Mouse (Mus musculus) layer of hippocampus, postnatal 14 days (tissue): ENCODE data around the gene Pik3cd. TPM values are rescaled to one million over a fixed set of nuclear protein-coding genes. Genes with fewer than 3 reads are reported as not detected.
"Not testable (repeated sequence)": the region's sequence is repeated elsewhere in the genome, so short reads cannot be mapped to it uniquely, and the experiment has no call there.

Source experiments
- DNase-seq, 2 experiments: peaks; one replicate each; pipeline ENCODE4 v3.0.0; 2021 to 2022; ENCODE audit warnings: low spot score in 2 of 2, mixed read lengths in 1 of 2
- long read RNA-seq, 2 experiments: library from polyadenylated mRNA; stranded (forward); transcript quantifications; one replicate each; pipeline ENCODE4 v2.0.0; 2021
- total RNA-seq, 2 experiments: library from RNA; stranded (reverse); gene quantifications; 2 replicates each; pipeline ENCODE4 v1.2.3; 2021

Pik3cd gene
- 10 to 100 TPM; 25.2 to 27.7 TPM for total RNA-seq
- long read RNA-seq, experiment 1, partial matches to known transcripts: 5 of 12 reads
- long read RNA-seq, experiment 1, other reads (novel, unspliced or antisense): 7 of 12 reads
- long read RNA-seq, experiment 2, partial matches to known transcripts: 3 of 8 reads
- long read RNA-seq, experiment 2, other reads (novel, unspliced or antisense): 5 of 8 reads

- no peak for DNase-seq
These were observed at the start of gene Pik3cd for GRCm38 (mm10) chr4:149702210-149702979. Gene Pik3cd (minus strand): TSS chr4:149702571.

DNA sequence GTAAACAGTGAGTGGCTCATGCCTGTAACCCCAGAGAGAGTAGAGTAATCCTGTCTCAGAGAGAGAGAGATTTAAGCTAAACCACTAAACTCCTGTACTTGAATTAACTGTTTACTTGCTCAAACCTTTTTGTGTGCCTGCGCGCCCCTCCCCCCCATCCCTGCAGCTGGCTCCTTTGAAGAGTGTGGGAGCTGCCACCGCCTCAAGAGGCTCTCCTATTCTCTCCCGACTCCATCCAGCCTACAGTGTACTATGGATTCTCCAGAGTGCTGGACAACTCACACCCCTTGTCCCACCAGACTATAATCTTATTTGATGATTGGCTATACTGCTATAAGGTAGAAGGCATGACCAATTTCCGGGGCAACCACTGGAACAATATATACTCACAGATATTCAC is 48.3 kb upstream of the Pik3cd start:
- DNase-seq: no peak

DNA sequence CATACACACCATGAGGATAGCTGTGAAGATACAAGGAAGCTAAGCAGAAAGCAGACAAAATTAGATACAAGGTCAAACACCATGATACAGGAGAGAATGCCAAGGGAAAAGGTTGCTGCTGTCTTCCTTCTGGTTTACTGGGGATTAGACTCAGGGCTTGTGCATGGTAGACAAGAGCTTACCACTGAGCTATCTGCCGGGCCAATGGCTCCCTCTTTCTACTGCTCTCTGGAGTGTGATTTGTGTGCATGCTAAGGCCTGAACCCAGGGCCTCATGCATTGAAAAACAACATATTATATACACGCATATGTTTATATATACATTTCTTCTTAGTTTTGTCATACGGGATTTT is 47.3 kb upstream of the Pik3cd start:
- not testable (repeated sequence) for DNase-seq

DNA sequence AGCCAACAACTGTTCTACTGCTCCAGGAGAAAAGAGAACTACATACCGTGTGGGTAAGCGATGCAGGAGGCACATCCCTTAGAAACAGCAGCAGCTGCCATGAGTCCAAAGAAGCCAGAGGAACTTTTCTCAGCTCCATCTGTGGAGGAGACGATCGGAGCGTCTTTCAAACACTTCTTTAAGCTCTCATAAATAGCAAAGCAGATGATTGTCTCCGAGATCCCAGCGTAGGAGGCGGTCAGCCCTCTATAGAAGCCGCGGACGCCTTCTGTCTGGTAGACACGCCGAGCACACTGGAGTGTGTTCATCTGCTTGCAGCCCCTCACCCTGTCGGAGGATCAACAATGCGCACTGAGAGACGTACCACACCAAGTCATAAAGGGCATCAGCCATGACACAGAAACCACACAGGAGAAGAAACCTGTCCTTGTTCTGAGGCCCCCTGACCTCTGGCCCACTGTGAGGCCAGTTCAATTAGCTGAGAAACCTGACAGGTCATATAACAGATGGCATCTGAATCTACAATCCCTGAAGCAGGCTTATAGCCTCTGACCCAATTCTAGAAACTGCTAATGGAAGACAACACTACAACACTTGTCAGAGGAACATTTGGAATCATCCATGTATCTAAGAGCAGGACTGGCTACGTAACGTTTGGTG is 46.8 kb upstream of the Pik3cd start:
- DNase-seq: no peak

GRCm38 (mm10) chr4:149744119-149744518 is 41.7 kb upstream of the Pik3cd start:
- no peak for DNase-seq

GRCm38 (mm10) chr4:149742011-149742530 is 39.7 kb upstream of the Pik3cd start:
- no peak for DNase-seq

- no peak for DNase-seq
These were observed 37.9 kb upstream of the Pik3cd start for GRCm38 (mm10) chr4:149740301-149740700.

GRCm38 (mm10) chr4:149739478-149739877 is 37.1 kb upstream of the Pik3cd start:
- DNase-seq: no peak

- peak; percentile 93 to 95 for DNase-seq
These were observed 35.3 kb upstream of the Pik3cd start, which contains the start of gene Tmem201 for GRCm38 (mm10) chr4:149737383-149738324. Gene Tmem201 (minus strand): TSS chr4:149738044.

GRCm38 (mm10) chr4:149736581-149736980 is 34.2 kb upstream of the Pik3cd start:
- peak in 1 of 2 experiments; percentile 82 for DNase-seq

GRCm38 (mm10) chr4:149735624-149736250 is 33.4 kb upstream of the Pik3cd start:
- no peak for DNase-seq

DNA sequence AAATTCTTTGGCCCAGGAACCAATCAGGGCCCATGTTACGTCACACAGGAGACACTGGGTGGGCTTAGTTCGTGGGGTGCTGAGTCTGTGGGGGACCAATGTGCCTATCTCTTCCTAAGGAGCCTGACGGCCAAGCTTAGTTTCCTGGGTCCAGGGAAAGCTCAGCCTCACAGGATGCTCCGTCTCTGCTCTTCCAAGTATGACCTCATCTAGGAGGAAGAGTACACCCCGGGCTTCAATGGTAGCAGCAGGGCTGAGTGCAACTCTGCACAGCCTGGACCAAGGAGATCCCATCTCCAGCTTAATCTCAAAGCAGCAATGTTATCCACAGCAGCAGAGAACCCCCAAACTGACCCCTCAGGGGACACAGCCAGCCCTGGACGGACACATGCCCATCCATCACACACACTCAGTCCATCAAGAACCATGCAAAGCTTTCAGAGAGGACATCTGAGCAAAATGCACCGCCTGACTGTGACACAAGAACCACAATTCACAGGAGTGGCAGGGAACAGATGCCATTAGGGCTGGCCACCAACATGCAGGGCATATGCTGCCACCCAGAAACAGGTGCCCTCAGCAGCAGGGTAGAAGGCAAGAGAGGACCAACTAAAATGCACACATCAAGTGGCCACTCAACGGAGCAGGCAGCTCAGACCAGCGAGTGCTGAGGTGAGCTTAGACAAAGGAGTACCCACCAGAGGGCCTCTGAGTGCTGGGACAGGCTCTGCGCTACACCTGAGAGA is 32.5 kb upstream of the Pik3cd start:
- no peak for DNase-seq

- DNase-seq: no peak
These were observed 31.9 kb upstream of the Pik3cd start for GRCm38 (mm10) chr4:149734246-149734645.

DNA sequence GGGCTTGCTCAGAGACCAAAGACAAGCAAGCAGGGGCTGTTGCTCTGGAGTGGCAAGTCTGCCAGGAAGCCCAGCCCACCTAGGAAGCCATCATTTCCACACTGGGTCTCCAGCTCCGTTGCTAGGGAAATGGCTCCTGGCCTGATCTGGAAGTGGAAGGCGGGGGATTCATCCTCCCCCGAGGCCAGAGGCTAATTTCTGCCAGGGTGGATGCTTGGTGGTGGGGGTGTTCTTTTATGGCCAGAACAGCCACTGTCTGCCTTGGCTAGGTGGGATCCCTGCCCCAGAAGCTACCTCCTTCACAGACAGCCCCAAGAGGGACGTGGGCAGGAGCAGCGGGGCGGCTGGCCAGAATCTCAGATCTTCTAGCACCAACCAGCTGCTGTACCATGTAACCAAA is 31.4 kb upstream of the Pik3cd start:
- no peak for DNase-seq

DNA sequence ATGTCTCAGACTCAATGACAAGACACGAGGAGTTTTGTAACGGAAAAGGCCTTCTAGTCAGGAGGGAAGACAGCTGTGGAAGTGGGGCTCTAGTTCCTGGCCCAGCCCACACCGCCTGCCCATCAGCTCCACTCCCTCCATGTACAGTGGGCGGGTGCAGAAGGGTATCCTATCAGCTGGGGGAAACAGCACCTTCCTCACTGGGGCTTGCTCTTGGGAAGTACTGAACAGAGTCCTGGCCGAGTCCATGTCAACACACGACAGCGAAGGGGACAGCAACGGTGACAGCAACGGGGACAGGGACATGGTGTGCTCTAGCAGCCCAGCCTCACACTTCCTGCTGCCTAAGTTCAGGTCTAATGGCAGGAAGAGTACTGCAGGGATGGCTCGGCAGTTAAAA is 30.4 kb upstream of the Pik3cd start:
- no peak for DNase-seq

GRCm38 (mm10) chr4:149732313-149732712 is 29.9 kb upstream of the Pik3cd start:
- no peak for DNase-seq

DNA sequence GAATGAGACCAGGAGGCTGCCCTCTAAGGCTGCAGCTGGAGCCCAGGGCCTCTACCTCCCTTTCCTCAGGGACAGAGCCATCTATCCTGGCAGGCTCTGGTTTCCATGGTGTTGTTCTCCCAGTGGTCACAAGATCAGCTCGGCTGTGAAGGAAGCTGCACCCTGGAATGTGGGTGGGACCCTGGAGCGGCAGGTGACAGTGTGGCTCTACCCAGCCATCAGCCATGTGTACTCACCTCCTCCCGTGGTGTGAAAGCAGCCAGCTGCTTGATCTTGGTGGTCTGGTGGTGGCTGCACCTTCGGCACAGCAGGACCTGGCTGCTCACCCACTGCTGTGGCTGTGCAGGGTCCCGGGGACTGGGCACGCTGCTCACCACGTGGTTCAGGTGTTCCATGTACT is 28.5 kb upstream of the Pik3cd start:
- DNase-seq: no peak

GRCm38 (mm10) chr4:149728810-149729209 is 26.4 kb upstream of the Pik3cd start:
- DNase-seq: no peak

- DNase-seq: no peak
These were observed 25.3 kb upstream of the Pik3cd start for GRCm38 (mm10) chr4:149727636-149728035.
